Mouse (Mus musculus): ENCODE data around the gene Phactr1. TPM values are rescaled to one million over a fixed set of nuclear protein-coding genes. Genes with fewer than 3 reads are reported as not detected.

The Phactr1 gene
- polyA plus RNA-seq, 1 experiment: not detected

DNA sequence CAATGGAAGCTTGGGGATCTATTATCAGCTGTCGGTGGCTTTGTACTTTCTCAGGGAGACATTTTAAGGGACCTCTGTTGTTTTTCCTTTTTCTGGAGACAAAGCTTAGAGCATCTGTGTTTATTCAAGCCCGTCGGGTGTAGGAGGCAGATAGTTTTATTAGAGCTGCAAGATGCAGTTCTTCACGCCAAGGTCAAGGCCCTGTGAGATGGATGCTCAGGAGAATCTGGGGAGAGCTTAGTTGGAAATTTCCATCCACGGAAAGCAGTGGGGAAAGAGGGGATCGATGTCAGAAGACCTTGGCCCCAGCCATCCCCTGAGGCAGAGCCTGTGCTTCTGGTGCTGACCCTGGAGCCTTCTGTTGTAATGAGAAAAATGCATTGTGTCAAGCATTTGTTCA, 340.6 kb downstream of the Phactr1 start:
- Histone ChIP-seq H3ac (ENCODE audit: control insufficient read depth, insufficient read length) (no peak overlapping the region), H3K36me3 (ENCODE audit: control insufficient read depth, insufficient read depth) (no peaks in the 10 kb centered on the region), H3K79me2 (ENCODE audit: control insufficient read depth, insufficient read depth) (no peaks in the 10 kb centered on the region), H3K4me3 (no peak overlapping the region), H3K4me2 (ENCODE audit: low read depth) (no peak overlapping the region), H3K27me3 (ENCODE audit: control insufficient read depth, insufficient read depth, insufficient read length) (no peaks in the 10 kb centered on the region)
- TF ChIP-seq E2F4 (IDR thresholded peaks at IDR 0.05; ENCODE audit: insufficient read depth) (no peak), REST (IDR thresholded peaks at IDR 0.05; ENCODE audit: insufficient read depth, insufficient read length) (no peak), POLR2A (IDR thresholded peaks at IDR 0.05; ENCODE audit: insufficient read length, low read depth) (no peak), SRF (IDR thresholded peaks at IDR 0.05; ENCODE audit: control insufficient read depth, insufficient read length, low read depth) (no peak), TCF12 (IDR thresholded peaks at IDR 0.05; ENCODE audit: insufficient read depth, poor library complexity, severe bottlenecking) (no peak), POLR2AphosphoS2 (IDR thresholded peaks at IDR 0.05; ENCODE audit: insufficient read length, low read depth) (no peak), TCF3 (IDR thresholded peaks at IDR 0.05; ENCODE audit: insufficient read length, low read depth) (no peak), MYOG (IDR thresholded peaks at IDR 0.05; ENCODE audit: control insufficient read depth in 1 of 3, insufficient read depth in 1 of 3, insufficient read length in 2 of 3, low read depth in 2 of 3) (no peak), MAX (IDR thresholded peaks at IDR 0.05; ENCODE audit: low read depth) (no peak), CEBPB (IDR thresholded peaks at IDR 0.05; ENCODE audit: insufficient read depth, poor library complexity, severe bottlenecking) (no peak), USF1 (IDR thresholded peaks at IDR 0.05; ENCODE audit: low read depth) (no peak), MYOD1 (IDR thresholded peaks at IDR 0.05; ENCODE audit: control insufficient read depth in 1 of 3, insufficient read length in 2 of 3, low read depth in 2 of 3) (no peak)

DNA sequence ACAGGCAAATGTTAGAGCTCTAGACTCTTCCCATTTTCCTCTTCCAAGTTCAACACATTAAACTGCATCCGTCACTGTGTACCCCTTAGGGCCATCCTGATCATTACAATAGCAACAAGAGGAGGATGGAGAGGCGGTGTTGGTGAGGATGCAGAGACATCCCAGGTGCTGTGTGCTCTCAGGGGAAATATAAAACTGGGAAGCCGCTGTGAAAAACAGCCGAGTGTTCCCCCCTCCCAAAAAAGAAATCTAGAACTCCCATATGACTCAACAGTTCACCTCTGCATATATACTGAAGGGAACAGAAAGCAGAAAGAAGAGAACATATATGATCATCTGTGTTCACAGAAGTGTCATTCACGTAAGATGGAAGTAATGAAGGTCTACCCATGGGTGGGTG, 342.6 kb downstream of the Phactr1 start:
- no peak overlapping the region for H3K4me2 ChIP-seq (ENCODE audit: low read depth)
- no peak overlapping the region for H3K4me3 ChIP-seq
- TF ChIP-seq USF1 (IDR thresholded peaks at IDR 0.05; ENCODE audit: low read depth) (no peak), POLR2AphosphoS2 (IDR thresholded peaks at IDR 0.05; ENCODE audit: insufficient read length, low read depth) (no peak), CEBPB (IDR thresholded peaks at IDR 0.05; ENCODE audit: insufficient read depth, poor library complexity, severe bottlenecking) (no peak), MYOG (IDR thresholded peaks at IDR 0.05; ENCODE audit: control insufficient read depth in 1 of 3, insufficient read depth in 1 of 3, insufficient read length in 2 of 3, low read depth in 2 of 3) (no peak), POLR2A (IDR thresholded peaks at IDR 0.05; ENCODE audit: insufficient read length, low read depth) (no peak), TCF12 (IDR thresholded peaks at IDR 0.05; ENCODE audit: insufficient read depth, poor library complexity, severe bottlenecking) (no peak), SRF (IDR thresholded peaks at IDR 0.05; ENCODE audit: control insufficient read depth, insufficient read length, low read depth) (no peak)
- no peaks in the 10 kb centered on the region for H3K27me3 ChIP-seq (ENCODE audit: control insufficient read depth, insufficient read depth, insufficient read length)
- no peaks in the 10 kb centered on the region for H3K36me3 ChIP-seq (ENCODE audit: control insufficient read depth, insufficient read depth)
- no peaks in the 10 kb centered on the region for H3K79me2 ChIP-seq (ENCODE audit: control insufficient read depth, insufficient read depth)
- no peak overlapping the region for H3ac ChIP-seq (ENCODE audit: control insufficient read depth, insufficient read length)

DNA sequence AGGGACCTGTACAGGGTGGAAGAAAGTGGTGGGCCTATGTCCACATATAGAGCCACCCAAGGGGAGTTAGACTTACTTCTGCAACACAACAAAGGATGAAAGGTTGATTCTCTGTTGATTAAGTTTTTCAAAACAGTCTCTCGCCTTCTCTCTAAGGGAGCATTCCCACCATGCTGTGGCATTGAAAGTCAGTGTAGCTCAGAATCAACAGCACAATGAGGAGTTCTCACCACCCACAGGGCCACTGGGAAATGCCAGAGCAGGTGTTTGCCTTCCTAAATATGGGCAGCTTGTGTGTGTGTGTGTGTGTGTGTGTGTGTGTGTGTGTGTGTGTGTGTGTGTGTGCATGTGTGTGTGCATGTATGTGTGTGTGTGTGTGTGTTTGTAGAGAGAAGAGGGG, 347.1 kb downstream of the Phactr1 start:
- TF ChIP-seq E2F4 (IDR thresholded peaks at IDR 0.05; ENCODE audit: insufficient read depth) (no peak), USF1 (IDR thresholded peaks at IDR 0.05; ENCODE audit: low read depth) (no peak), MYOD1 (IDR thresholded peaks at IDR 0.05; ENCODE audit: control insufficient read depth in 1 of 3, insufficient read length in 2 of 3, low read depth in 2 of 3) (no peak), POLR2AphosphoS2 (IDR thresholded peaks at IDR 0.05; ENCODE audit: insufficient read length, low read depth) (no peak), CEBPB (IDR thresholded peaks at IDR 0.05; ENCODE audit: insufficient read depth, poor library complexity, severe bottlenecking) (no peak), SRF (IDR thresholded peaks at IDR 0.05; ENCODE audit: control insufficient read depth, insufficient read length, low read depth) (no peak), MYOG (IDR thresholded peaks at IDR 0.05; ENCODE audit: control insufficient read depth in 1 of 3, insufficient read depth in 1 of 3, insufficient read length in 2 of 3, low read depth in 2 of 3) (no peak), MAX (IDR thresholded peaks at IDR 0.05; ENCODE audit: low read depth) (no peak), POLR2A (IDR thresholded peaks at IDR 0.05; ENCODE audit: insufficient read length, low read depth) (no peak), REST (IDR thresholded peaks at IDR 0.05; ENCODE audit: insufficient read depth, insufficient read length) (no peak)
- Histone ChIP-seq H3K36me3 (ENCODE audit: control insufficient read depth, insufficient read depth) (no peaks in the 10 kb centered on the region), H3K4me2 (ENCODE audit: low read depth) (no peak overlapping the region), H3K79me2 (ENCODE audit: control insufficient read depth, insufficient read depth) (no peaks in the 10 kb centered on the region), H3K27me3 (ENCODE audit: control insufficient read depth, insufficient read depth, insufficient read length) (no peaks in the 10 kb centered on the region), H3K4me3 (no peak overlapping the region), H3ac (ENCODE audit: control insufficient read depth, insufficient read length) (no peak overlapping the region)

DNA sequence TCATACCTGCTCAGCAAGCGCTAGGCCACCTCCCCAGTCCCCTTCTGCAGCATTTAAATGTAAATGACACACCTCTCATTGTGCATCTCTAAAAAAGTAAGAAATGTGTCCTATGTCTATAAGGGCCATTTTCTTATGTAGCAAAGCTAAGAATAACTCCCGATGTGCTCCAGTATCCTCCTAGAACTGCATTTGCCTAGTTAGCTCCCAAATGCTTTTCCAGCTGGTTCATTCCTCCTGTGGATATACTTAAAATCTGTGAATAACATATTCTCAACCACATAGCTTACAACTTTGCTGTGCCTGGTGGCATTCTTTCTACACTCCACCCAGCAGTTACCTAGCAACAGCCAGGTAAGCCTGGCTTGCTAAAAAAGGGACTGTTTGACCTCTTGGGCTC, 349.8 kb downstream of the Phactr1 start:
- Histone ChIP-seq H3K4me2 (ENCODE audit: low read depth) (no peak overlapping the region), H3K4me3 (no peak overlapping the region), H3ac (ENCODE audit: control insufficient read depth, insufficient read length) (no peak overlapping the region), H3K27me3 (ENCODE audit: control insufficient read depth, insufficient read depth, insufficient read length) (no peaks in the 10 kb centered on the region), H3K36me3 (ENCODE audit: control insufficient read depth, insufficient read depth) (no peaks in the 10 kb centered on the region), H3K79me2 (ENCODE audit: control insufficient read depth, insufficient read depth) (no peaks in the 10 kb centered on the region)
- no peak for TF ChIP-seq TCF12 (IDR thresholded peaks at IDR 0.05; ENCODE audit: insufficient read depth, poor library complexity, severe bottlenecking)
- no peak for TF ChIP-seq MAX (IDR thresholded peaks at IDR 0.05; ENCODE audit: low read depth)
- TF ChIP-seq POLR2A (IDR thresholded peaks at IDR 0.05; ENCODE audit: insufficient read length, low read depth): no peak
- TF ChIP-seq TCF3 (IDR thresholded peaks at IDR 0.05; ENCODE audit: insufficient read length, low read depth): no peak

DNA sequence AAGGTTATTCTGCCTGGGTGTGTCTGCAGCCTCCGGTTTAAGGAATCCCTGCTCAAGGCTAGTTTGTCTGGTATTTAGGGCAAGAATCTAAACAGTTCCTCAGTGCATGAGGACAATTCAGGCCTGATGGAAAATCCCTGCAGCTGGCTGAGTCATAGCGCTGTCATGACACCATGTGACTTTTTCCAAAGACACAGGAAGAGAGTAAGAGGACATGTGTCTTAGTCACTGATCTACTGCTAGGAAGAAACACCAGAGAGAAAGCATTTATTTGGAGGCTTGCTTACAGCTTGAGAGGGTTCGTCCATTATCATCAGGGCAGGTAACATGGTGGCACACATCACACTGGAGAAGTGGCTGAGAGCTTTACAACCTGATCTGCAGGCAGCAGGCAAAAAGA, 352.0 kb downstream of the Phactr1 start:
- TF ChIP-seq MAX (IDR thresholded peaks at IDR 0.05; ENCODE audit: low read depth) (no peak), USF1 (IDR thresholded peaks at IDR 0.05; ENCODE audit: low read depth) (peak; percentile 80)
- no peak overlapping the region for H3K4me3 ChIP-seq
- H3K79me2 ChIP-seq (ENCODE audit: control insufficient read depth, insufficient read depth): no peaks in the 10 kb centered on the region
- H3K4me2 ChIP-seq (ENCODE audit: low read depth): no peak overlapping the region
- H3K36me3 ChIP-seq (ENCODE audit: control insufficient read depth, insufficient read depth): no peaks in the 10 kb centered on the region
- H3ac ChIP-seq (ENCODE audit: control insufficient read depth, insufficient read length): no peak overlapping the region
- H3K27me3 ChIP-seq (ENCODE audit: control insufficient read depth, insufficient read depth, insufficient read length): no peaks in the 10 kb centered on the region
